Mouse (Mus musculus) midbrain, embryonic 16.5 days (tissue): Measurements from ENCODE around the gene Timm8a1. TPM values are rescaled to one million over a fixed set of nuclear protein-coding genes. Genes with fewer than 3 reads are reported as not detected.

Experiments
- ATAC-seq: fragments of 200-750 bp; cut with Nextera tagmentation; 2 replicates; pipeline ENCODE4 v1.8.0; 2017; ENCODE audit warnings: moderate TSS enrichment
- H3K27ac ChIP-seq: fragments of 300-500 bp; sonication (generic); 2 replicates; pipeline ENCODE4 v1.5.1; 2014; ENCODE audit warnings: mild to moderate bottlenecking, low read length, mixed read lengths
- H3K27me3 ChIP-seq: fragments of 300-500 bp; sonication (generic); 2 replicates; pipeline ENCODE4 v1.6.1; 2014; ENCODE audit warnings: low read depth, low read length, mixed read lengths; ENCODE audit not compliant: control insufficient read depth, insufficient read depth
- H3K36me3 ChIP-seq: fragments of 300-500 bp; sonication (generic); 2 replicates; pipeline ENCODE4 v1.6.1; 2014; ENCODE audit warnings: mild to moderate bottlenecking, low read length, moderate library complexity, mixed read lengths; ENCODE audit not compliant: control insufficient read depth, insufficient read depth
- H3K4me1 ChIP-seq: fragments of 300-500 bp; sonication (generic); 2 replicates; pipeline ENCODE4 v1.6.1; 2014; ENCODE audit warnings: mild to moderate bottlenecking, low read length, mixed read lengths; ENCODE audit not compliant: control insufficient read depth, insufficient read depth
- H3K4me2 ChIP-seq: fragments of 300-500 bp; sonication (generic); 2 replicates; pipeline ENCODE4 v1.6.1; 2014; ENCODE audit warnings: mild to moderate bottlenecking, low read length, mixed read lengths
- H3K4me3 ChIP-seq: fragments of 300-500 bp; sonication (generic); 2 replicates; pipeline ENCODE4 v1.5.1; 2014; ENCODE audit warnings: low read depth, mild to moderate bottlenecking, low read length, moderate library complexity, mixed read lengths
- H3K9ac ChIP-seq: fragments of 300-500 bp; sonication (generic); 2 replicates; pipeline ENCODE4 v1.6.1; 2014; ENCODE audit warnings: low read depth, low read length, mixed read lengths
- H3K9me3 ChIP-seq: fragments of 300-500 bp; sonication (generic); replicated peaks from 2 replicates; pipeline ENCODE4 v1.6.1; 2014; ENCODE audit warnings: mild to moderate bottlenecking, low read length, mixed read lengths; ENCODE audit not compliant: control insufficient read depth, poor library complexity, severe bottlenecking
- WGBS: fragments of 180-500 bp; shearing (Covaris S2); extraction: QIAGEN DNeasy Blood & Tissue Kit; methylation state at CpG from one replicate; pipeline ENCODE4 v1.1.7; 2014; 5-methylcytosine and 5-hydroxymethylcytosine counted together
- polyA plus RNA-seq: library from polyadenylated mRNA; unstranded; fragments of >200 nt; fragmentation: Nextera tagmentation; extraction: Ambion mirVana; gene quantifications from 2 replicates; pipeline ENCODE4 v1.2.1, GENCODE M21; 2015

Gene Timm8a1
- polyA plus RNA-seq, 1 experiment from 2014 or later = 40.8 TPM

DNA sequence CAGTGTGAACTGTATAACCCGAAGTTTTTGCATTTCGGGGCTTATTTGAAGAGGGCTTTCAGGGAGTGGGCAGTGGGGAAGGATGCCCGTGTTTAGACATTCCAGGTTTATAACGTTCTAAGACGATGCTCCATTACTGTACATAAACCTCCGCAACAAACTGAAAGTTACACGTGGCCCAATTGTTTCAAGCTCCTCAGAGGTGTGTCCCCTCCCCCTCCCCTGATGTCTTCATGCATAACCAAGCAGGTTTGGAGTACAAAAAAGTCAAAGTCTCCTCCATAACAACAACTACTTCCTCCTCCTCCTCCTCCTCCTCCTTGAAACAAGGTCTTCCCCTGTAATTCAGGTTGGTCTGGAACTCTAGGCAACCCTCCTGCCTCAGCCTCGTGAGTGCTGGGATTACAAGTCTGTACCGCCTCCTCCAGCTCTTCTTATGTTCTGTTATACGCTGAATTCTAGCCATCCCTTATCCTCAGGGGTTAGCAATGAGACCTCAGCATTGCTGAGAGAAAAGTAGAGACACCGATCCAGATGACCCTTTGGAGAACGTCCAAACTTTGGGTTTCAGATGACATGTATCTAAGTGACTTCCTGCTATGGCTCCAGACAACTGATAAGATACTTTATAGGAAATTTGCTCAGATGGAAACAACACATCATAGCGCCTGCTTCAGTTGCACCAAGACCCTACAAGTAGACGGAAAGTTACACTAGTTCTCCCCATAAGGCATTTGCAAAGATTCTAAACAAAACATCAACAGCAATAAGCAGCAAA, 39.1 kb upstream of the Timm8a1 start:
- Histone ChIP-seq H3K4me3 (no peak overlapping the region), H3K27ac (no peak overlapping the region), H3K27me3 (no peaks in the 10 kb centered on the region), H3K9me3 (no peaks in the 10 kb centered on the region), H3K4me2 (no peak overlapping the region), H3K4me1 (no peaks in the 10 kb centered on the region), H3K9ac (no peak overlapping the region), H3K36me3 (no peaks in the 10 kb centered on the region)
- WGBS = 85% methylated on average over 14 of the region's 14 CpGs
- ATAC-seq = no peak

GRCm38 (mm10) chrX:134577896-134578295, 36.2 kb upstream of the Timm8a1 start:
- Histone ChIP-seq H3K27ac (no peak overlapping the region), H3K27me3 (no peaks in the 10 kb centered on the region), H3K9me3 (no peaks in the 10 kb centered on the region), H3K4me1 (no peaks in the 10 kb centered on the region), H3K4me2 (no peak overlapping the region), H3K4me3 (no peak overlapping the region), H3K9ac (no peak overlapping the region), H3K36me3 (no peaks in the 10 kb centered on the region)
- 93% methylated on average over 4 of the region's 4 CpGs for WGBS
- ATAC-seq = no peak

DNA sequence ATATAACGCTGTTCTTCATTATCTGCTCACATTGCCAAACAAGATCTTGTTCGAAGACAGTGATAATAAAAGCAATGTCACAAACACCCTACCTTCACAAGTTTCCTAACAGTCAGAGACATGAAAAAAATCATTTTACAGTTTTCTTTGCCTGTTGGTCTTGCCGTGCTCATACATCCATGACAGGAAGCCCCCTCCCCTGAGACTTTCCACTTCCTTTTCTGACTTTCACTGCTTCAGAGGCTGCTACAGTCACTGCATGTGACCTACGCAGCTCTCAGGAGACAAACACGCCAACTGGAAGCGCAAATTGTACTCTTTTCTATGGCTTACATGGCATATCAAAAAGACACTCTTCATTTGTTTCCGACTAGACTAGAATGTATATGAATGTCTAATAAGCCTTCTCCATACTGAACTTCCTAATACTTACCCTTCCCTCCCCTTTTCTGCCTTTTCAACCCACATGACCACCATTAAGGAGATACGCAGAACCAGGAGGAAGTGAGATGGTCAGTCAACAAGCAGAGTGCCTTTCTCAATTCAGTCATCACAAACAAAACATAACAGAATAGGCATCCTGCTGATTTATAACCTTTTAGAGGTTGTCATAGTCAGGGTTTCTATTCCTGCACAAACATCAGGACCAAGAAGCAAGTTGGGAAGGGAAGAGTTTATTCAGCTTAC, 25.0 kb upstream of the Timm8a1 start:
- Histone ChIP-seq H3K36me3 (no peaks in the 10 kb centered on the region), H3K9me3 (no peaks in the 10 kb centered on the region), H3K27ac (no peak overlapping the region), H3K9ac (no peak overlapping the region), H3K4me2 (no peak overlapping the region), H3K4me1 (no peaks in the 10 kb centered on the region), H3K4me3 (no peak overlapping the region), H3K27me3 (no peaks in the 10 kb centered on the region)
- 84% methylated on average over 8 of the region's 8 CpGs for WGBS
- no peak for ATAC-seq

DNA sequence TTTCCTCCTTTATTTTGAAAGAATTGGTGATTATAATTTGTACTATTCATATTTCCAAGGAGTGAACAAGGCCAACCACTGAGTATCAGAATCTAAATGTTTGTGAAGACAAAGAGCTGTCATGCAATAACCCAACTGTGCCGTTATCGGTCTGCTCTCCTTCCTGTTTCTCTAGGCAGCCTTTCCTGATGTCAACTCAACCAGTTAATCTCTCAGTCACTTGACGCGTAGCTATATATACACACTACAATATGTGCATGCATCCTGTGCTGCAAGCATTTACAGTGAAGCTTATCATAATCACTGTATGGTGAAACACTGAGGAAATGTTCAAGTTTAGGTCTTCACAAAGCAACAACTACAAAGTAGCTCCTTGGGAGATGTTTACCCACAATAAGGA, 22.7 kb upstream of the Timm8a1 start:
- H3K4me1 ChIP-seq = no peaks in the 10 kb centered on the region
- no peak overlapping the region for H3K4me3 ChIP-seq
- H3K27ac ChIP-seq = no peak overlapping the region
- H3K27me3 ChIP-seq = no peaks in the 10 kb centered on the region
- no peaks in the 10 kb centered on the region for H3K36me3 ChIP-seq
- ATAC-seq = no peak
- no peak overlapping the region for H3K4me2 ChIP-seq
- no peaks in the 10 kb centered on the region for H3K9me3 ChIP-seq
- WGBS = 88% methylated on average over 4 of the region's 4 CpGs
- H3K9ac ChIP-seq = no peak overlapping the region

GRCm38 (mm10) chrX:134554425-134554824, 12.8 kb upstream of the Timm8a1 start:
- ATAC-seq = no peak

GRCm38 (mm10) chrX:134553326-134553725, 11.7 kb upstream of the Timm8a1 start:
- 81% methylated on average over 3 of the region's 4 CpGs for WGBS
- no peaks in the 10 kb centered on the region for H3K9me3 ChIP-seq
- H3K36me3 ChIP-seq = no peaks in the 10 kb centered on the region
- H3K27me3 ChIP-seq = no peaks in the 10 kb centered on the region
- no peaks in the 10 kb centered on the region for H3K4me1 ChIP-seq
- no peak overlapping the region for H3K4me3 ChIP-seq
- no peak overlapping the region for H3K9ac ChIP-seq
- no peak overlapping the region for H3K27ac ChIP-seq
- ATAC-seq = no peak
- no peak overlapping the region for H3K4me2 ChIP-seq

More at GRCm38 (mm10) chrX:134554425-134554824, 12.8 kb upstream of the Timm8a1 start:
- no peaks in the 10 kb centered on the region for H3K36me3 ChIP-seq
- no peak overlapping the region for H3K4me3 ChIP-seq
- no peak overlapping the region for H3K27ac ChIP-seq
- no peak overlapping the region for H3K9ac ChIP-seq
- no peaks in the 10 kb centered on the region for H3K27me3 ChIP-seq
- WGBS = 84% methylated on average over 6 of the region's 6 CpGs
- H3K9me3 ChIP-seq = no peaks in the 10 kb centered on the region
- no peak overlapping the region for H3K4me2 ChIP-seq
- H3K4me1 ChIP-seq = no peaks in the 10 kb centered on the region

GRCm38 (mm10) chrX:134550903-134551302, 9.2 kb upstream of the Timm8a1 start:
- H3K27me3 ChIP-seq = no peaks in the 10 kb centered on the region
- WGBS = 19% methylated on average over 5 of the region's 5 CpGs
- H3K36me3 ChIP-seq = no peaks in the 10 kb centered on the region
- H3K27ac ChIP-seq = no peak overlapping the region
- H3K4me3 ChIP-seq = no peak overlapping the region
- H3K9me3 ChIP-seq = no peaks in the 10 kb centered on the region
- H3K4me1 ChIP-seq = no peaks in the 10 kb centered on the region
- H3K9ac ChIP-seq = no peak overlapping the region
- ATAC-seq = 0 out of 2 replicates have a peak, but pooled peaks have one; percentile 39
- no peak overlapping the region for H3K4me2 ChIP-seq

DNA sequence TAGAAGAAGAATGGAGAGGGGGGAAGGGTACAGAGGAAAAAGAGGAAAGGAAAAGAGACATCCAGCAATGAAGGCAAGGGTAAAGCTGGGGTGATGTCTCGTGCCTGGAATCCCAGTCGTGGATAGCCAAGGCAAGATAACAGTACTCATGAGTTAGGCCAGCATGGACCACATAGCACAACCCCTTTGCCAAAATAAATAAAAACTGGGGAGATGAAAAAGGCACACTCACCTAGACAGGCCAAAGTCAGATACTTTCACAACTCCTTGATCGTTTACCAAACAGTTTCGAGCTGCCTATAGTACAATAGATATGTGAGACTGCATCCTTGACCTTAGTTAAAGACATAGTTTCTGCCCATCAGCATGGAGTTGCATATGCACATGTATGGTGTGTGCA, 5.7 kb upstream of the Timm8a1 start:
- no peak for ATAC-seq
- H3K4me2 ChIP-seq = no peak overlapping the region
- H3K36me3 ChIP-seq = no peaks in the 10 kb centered on the region
- H3K27me3 ChIP-seq = no peaks in the 10 kb centered on the region
- H3K9ac ChIP-seq = no peak overlapping the region
- H3K27ac ChIP-seq = no peak overlapping the region
- H3K4me1 ChIP-seq = no peaks in the 10 kb centered on the region
- no peaks in the 10 kb centered on the region for H3K9me3 ChIP-seq
- 86% methylated on average over 4 of the region's 4 CpGs for WGBS
- H3K4me3 ChIP-seq = no peak overlapping the region

DNA sequence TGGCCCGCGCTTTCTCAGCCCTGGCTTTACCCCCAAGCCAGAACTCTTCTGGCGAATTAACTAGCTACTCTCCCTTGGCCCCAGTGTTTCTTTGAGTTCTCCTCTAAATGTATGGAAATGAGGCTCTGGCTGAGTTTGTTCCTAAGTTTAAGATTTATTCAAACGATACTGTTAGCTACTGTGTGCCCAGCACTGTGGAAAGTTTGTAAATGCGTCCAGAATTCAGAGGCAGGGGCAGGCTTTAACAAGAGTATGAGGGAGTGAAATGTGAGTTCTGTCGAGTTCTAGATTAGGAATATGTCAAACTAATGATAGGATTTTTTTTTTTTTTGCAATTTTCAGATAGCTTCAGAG, 267 bp upstream of the Timm8a1 start:
- peak overlapping the region; percentile 60; the same call in 1 of the 2 replicates for H3K9ac ChIP-seq
- H3K27ac ChIP-seq = no peak overlapping the region
- H3K27me3 ChIP-seq = no peaks in the 10 kb centered on the region
- peaks cover 3% of the 10 kb centered on the region; the same call in 1 of the 2 replicates for H3K4me1 ChIP-seq
- 18% methylated on average over 6 of the region's 6 CpGs for WGBS
- no peaks in the 10 kb centered on the region for H3K9me3 ChIP-seq
- H3K36me3 ChIP-seq = no peaks in the 10 kb centered on the region
- peak overlapping the region; percentile 46 for H3K4me3 ChIP-seq
- peak; percentile 56; the same call in 1 of the 2 replicates for ATAC-seq
- peak overlapping the region; percentile 59 for H3K4me2 ChIP-seq
